Mouse (Mus musculus): ENCODE data around the gene Slc12a3.

Gene Slc12a3

DNA sequence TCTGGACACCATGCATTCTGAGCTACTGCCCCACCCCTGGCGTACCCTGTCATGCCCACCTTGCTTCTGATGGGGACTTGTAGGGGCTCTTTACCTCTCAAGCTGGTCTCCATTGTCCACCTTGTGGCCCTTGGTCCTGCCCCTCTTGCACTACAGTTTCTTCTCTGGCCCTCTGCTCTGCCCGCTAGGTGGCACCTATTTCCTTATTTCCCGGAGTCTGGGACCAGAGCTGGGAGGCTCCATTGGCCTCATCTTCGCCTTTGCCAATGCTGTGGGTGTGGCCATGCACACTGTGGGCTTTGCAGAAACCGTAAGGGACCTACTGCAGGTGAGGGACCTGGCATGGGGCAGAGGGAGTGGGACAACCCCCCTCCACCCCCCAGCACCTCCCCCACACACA, 4.3 kb downstream of the Slc12a3 start:
- DNase-seq (ENCODE audit: low read depth) = peak; percentile 69

DNA sequence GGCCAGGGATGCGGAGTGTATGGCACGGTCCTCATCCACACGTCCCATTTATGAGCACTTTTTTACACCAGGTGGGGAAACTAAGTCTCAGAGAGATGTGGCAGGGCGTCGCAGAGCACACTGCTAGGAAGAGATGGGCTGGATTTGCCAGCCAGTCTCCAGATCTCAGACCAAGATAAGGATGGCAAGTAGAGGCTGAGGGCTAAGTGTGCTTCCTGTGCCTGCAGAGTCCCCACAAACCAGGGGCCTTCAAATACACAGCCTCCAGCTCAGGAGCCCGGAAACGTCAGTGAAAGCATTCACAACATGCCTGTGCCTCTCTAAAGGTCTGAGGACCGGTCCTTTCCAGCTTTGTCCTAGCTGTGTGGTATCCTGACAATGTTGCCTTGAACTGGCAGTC, 8.6 kb downstream of the Slc12a3 start:
- no peak for DNase-seq (ENCODE audit: low read depth)

DNA sequence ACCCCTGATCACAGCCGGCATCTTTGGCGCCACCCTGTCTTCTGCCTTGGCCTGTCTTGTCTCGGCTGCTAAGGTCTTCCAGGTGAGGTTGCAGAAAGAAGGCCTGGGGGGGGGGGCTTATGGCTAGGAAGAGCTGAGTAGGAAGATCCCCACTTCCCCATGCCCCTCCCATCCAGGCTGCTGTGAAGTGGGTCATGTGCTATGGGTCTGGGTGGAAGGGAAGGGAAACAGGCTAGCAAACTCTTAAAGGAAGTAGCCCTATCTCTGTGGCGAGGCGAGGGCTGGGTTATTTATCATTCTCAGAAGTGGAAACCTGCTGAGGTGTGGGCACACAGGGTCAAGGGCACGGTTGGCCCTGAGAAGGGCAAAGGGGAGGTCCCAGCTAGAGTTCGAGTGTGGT, 11.8 kb downstream of the Slc12a3 start:
- no peak for DNase-seq (ENCODE audit: low read depth)

DNA sequence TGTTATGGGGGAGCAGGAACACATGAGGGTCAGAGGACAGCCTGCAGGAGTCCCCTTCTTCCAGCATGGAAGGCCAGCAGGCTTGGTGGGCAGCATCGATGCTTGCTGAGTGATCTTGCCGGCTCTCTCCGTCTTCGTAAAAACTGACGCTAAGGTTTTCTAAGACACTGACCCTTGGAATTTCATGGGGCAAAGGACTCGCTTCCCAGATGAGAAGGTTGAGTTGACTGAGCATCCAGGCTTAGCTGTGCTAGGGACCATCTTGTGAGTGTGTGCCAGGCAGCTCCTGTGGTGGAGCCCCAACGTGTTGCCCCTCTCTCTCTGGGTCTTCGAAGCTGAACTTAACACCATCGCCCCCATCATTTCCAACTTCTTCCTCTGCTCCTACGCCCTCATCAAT, 13.7 kb downstream of the Slc12a3 start:
- DNase-seq (ENCODE audit: low read depth) = no peak

DNA sequence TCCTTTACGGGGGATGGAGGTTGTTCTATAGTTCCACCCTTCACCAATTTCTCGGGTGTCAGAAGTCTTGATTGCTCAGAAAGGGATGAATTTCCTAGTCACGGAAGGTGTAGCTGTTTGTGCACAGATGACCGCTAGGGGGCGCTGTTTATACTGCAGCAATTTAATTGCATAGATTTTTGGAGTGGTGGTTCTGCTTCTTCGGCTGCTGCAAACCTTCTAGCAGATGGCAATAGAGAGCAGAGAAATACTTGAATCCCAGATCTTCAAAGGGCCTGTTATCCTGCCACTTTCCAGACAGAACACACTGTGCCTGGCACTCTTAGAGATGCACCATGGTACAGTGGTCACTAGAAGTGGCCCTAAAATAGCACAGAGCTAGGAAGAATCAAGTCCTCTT, 14.3 kb downstream of the Slc12a3 start:
- peak; percentile 85 for DNase-seq (ENCODE audit: low read depth)

DNA sequence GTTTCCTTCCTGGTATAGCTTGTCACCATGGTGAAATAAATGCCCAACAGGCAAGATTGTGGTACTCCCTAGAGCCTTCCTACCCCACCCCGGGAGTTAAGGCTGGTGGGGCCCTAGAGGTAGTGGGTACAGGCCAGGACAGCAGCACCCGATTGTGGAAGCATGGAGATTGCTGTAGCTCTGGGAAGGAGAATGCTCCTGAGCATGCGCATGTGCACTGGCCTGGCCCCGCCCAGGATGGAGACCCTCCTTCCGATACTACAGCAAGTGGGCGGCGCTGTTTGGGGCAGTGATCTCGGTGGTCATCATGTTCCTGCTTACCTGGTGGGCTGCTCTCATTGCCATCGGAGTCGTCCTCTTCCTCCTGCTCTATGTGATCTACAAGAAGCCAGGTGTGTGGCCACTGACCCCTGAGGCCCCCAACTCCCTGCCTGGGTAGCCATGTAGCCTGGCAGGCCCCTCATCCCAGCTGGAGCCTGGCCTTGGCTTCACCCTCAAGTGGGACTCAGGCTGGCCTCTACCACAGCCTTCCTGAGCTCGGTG, 14.8 kb downstream of the Slc12a3 start:
- no peak for DNase-seq (ENCODE audit: low read depth)

DNA sequence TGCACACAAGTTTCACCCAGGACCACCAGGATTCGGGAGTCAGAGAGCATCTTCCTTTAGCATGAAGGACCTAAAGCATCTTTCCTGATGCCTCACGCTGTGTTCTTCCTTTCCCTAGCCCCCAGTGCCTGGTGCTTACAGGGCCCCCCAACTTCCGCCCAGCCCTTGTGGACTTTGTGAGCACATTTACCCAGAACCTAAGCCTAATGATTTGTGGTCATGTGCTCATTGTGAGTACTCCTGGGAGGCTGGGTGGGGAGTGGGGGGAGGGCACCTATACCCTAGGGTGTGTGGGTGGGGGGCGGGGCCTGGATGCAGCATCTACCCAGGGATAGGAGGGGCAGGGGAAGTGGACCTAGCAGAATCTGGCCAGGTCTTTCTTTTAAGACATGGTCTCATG, 16.7 kb downstream of the Slc12a3 start:
- no peak for DNase-seq (ENCODE audit: low read depth)

DNA sequence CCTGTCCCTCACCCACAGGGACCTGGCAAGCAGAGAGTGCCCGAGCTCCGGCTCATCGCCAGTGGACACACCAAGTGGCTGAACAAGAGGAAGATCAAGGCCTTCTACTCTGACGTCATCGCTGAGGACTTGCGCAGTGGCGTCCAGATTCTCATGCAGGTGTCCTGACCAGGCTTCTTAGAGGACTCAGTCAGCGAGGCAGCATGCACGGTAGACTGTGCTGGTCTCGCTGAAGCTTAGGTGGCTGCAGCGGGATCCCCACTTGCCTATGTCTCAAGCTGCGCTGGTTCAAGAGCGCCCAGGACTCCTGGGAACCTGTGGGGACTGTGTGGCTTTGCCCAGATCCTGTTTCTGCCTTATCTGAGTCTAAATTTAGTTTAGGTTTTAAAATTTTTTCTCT, 17.3 kb downstream of the Slc12a3 start:
- DNase-seq (ENCODE audit: low read depth) = no peak

DNA sequence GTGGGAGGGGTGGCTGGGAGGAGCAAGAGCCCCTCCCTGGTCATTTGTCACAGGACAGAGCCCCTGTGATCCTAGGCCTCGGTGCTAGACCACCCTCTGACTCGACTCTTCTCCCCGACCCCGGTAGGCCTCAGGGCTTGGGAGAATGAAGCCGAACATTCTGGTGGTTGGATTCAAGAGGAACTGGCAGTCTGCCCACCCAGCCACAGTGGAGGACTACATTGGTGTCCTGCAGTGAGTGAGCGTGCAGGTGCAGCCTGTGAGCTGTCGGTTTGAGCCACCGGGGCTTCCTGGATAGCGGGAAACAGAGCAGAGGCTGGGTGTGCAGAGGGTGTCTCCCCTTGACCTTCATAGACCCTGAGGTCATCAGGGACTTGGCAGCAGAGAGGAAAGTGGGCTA, 19.4 kb downstream of the Slc12a3 start:
- peak; percentile 24 for DNase-seq (ENCODE audit: low read depth)

DNA sequence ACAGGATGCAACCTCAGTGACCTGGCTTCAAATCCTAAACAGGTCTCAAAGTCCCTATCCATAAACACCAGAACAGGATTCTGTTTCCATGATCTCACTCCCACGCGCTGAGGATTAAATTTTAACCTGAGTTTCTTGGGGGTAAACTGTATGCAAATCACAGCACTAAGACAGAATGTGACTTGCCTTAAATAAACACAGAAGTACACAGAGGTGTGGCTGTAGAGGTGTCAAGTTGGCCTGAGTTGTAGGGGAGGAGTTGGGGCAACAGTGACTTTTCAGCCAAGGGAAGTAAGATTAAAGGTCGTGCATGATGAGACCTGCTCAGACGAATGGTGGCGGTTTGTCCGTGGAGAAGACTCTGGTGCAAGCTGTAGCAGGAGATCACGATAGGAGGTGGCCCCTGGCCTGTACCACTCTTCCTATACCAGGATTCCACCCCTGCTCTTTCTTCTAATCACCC, 25.1 kb downstream of the Slc12a3 start:
- no peak for DNase-seq (ENCODE audit: low read depth)

DNA sequence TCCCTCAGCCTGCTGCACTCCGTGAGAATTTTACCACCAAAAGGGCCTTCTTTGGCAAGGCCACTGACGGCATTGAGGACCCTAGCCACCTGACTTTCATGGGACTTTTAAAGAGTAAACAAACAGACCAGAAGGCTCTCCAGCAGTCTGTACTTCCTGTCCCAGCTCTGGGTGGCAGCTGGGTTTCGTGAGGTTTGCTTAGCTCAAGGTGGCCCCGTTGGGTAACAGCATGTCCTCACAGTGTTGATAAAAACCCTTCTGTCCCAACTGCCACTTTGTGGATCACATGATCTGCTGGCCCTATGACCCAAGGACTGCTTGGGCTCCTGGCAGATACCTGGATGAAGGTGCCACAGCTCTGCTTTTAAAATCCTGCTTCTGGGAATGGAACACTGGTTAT, 25.6 kb downstream of the Slc12a3 start:
- no peak for DNase-seq (ENCODE audit: low read depth)

DNA sequence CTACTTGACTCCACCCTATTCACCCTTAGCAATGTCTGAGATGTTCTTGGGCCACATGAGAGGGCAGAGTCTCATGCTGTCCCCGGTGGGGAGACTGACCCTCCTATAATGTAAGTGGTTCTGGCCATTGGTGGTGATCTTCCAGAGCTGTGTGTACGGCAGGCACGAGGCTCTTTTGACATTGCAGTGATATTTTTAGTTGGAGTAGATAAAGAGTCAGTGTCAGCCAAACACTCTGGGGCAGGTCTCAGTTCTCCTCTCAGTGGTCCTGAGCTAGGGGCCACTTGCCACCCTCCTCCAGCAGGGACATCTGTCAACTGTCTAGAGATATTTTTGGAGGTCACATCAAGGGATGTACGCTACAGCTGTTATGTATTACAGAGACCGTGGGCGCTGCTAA, 28.2 kb downstream of the Slc12a3 start:
- DNase-seq (ENCODE audit: low read depth) = no peak

DNA sequence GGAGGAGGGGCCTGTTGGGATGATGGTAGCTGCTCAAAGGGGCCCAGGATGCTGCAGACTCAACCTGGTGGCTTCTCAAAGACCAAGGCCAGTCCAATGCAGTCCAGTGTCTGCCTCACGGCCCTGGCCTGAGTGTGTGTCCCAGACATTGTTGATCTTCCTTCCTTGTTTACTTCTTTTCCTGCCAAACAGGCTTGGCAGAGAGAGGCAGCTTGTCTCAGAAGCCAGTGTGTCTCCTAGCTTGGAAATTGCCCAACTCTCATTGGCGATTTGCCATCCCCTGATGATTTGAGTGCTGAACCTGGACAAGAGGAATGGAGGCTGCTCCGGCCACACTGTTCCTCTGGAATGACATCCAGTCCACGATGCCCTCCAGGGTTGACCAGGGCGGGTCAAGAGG, 29.5 kb downstream of the Slc12a3 start:
- peak; percentile 66 for DNase-seq (ENCODE audit: low read depth)

DNA sequence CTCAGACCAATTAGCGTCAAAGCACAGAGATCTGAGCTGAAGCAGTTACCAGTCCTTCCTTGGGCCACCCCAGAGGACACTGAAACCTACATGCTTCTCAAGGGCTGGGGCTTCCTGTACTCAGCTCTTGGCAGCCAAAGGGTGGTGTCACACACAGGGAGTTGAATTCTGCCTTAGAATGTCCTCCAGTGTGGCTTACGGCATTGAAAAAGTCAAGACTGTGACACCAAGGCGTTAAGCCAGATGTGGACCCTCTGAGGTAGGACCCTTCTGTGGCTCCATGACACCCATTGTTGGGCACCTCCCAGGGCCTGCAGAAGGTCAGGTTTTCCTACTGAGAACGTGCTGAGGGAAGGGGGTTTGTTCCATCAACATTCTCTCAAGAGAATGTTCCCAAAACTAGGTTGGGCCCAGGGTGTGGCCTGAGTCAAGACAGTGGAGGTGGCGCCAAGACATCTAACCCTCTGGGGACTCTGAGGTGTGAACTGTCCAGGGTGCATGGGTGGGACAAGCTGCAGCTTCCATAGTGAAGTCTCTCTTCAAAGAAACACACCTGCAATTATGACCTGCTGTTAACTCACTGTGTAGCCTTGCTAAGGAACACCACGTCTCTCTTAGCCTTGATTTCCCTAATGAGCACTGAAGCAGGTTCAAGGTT, 32.9 kb downstream of the Slc12a3 start:
- DNase-seq (ENCODE audit: low read depth) = no peak

DNA sequence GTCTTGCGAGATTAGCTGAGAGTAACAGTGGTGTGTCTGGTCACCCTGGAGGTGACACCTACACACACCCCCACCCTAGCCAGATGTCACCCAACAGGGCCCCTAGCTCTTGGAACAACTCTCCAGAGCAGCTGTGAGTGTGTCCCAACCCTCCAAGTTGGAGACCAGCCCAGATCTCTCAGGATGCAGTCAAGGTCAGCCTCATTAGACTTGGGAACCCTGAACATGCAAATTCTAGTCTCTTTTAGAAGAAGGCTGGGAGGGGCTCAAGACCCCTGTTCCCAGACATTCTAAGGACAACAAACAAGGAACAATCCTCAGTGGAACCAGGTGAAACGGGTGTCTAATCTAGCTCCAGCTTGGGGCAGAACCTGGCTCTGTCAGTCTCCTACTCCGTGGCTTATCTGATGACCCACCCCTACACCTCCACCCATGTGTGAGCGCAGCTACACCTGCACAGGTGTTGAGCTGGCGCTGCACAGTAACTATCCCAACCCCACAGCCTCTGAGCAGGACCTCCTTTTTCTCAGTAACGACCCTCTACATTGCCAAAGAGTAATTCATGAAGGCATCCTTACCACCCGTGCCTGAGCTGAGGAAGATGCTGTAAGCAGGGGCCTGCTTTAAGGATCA, 33.7 kb downstream of the Slc12a3 start:
- peak; percentile 9 for DNase-seq (ENCODE audit: low read depth)

DNA sequence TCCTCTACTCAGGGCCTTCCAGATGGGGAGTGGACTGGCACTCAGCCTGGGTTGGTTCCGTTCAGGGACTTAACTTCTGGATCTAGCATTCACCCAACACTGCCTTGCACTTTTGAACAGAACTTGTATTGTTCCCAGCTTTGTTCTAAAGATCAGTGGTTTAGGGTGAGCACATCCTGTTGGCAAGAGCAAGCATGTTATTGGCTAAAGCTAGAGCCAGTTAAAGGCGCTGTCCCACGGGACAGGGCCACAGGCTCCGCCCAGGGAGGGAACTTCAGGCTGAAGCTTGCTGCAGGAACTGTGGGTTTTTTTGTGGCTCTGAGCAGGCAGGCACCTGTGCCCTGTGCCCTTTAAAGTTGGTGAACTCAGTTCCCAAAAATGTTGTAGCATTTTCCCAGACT, 34.3 kb downstream of the Slc12a3 start:
- DNase-seq (ENCODE audit: low read depth) = peak; percentile 74

DNA sequence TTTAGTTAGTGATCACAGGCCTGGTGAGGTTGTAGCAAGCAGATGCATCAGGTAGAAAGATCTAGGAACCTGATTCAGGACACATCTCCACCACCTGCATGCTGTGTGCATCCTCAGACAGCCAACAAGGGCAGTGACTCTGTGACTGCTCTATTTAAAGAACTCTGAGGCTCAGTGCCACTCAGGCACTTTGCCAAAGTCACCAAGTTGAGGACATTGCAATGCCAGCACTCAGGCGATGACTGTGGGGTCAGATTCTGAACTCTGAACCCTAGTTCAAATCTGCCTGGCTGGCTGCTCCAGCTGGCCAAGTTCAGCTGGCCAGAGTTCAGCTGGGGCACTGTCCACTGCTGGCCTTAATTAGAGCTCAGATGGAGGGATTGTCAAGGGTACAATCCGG, 34.9 kb downstream of the Slc12a3 start:
- no peak for DNase-seq (ENCODE audit: low read depth)

DNA sequence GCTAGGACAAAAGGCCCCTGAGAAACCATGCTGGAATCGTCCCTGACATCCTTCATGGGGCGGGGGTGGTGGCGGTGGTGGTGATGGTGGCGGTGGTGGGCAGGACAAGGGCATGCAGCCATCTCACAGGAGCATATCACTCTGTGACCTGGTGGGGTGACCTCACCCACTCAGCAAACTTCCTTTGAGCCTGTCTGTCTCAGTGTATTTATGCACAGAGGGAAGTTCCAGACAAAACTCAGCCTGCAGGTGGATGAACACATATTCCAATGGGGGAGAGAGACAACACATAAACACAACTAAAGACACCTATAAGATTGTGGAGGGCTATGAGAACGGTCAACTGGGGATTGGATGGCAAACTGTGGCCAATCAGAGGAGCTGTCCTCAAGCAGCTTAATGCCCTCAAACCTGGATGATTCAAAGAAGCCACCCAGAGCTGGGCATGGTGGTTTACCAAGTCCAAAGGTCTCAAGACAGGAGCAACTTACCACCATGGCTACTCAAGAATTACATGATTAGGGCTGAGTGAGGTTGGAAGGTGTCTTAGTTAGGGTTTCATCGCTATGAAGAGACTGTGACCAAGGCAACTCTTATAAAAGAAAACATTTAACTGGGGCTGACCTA, 35.8 kb downstream of the Slc12a3 start:
- no peak for DNase-seq (ENCODE audit: low read depth)

DNA sequence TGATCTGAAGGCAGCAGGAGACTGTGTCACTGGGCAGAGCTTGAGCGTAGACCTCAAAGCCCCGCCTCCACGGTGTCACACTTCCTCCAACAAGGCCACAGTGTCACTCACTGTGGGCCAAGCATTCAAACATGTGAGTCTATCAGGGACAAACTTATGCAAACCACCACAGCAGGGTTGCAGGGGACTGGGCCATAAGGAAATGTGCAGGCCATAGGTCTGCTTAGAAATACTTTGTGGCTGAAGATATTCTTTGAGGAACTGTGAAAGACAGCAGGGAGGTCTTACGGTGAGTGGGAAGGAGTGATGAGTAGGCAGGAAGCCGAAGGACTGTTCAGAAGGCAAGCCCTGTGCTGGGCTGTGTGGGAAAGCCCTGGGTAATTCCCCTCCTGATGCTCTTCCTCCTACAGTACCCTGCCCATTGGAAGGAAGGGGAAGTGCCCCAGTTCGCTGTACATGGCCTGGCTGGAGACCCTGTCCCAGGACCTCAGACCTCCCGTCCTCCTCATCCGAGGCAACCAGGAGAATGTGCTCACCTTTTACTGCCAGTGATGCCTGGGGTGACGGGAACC, 36.5 kb downstream of the Slc12a3 start:
- DNase-seq (ENCODE audit: low read depth) = no peak

DNA sequence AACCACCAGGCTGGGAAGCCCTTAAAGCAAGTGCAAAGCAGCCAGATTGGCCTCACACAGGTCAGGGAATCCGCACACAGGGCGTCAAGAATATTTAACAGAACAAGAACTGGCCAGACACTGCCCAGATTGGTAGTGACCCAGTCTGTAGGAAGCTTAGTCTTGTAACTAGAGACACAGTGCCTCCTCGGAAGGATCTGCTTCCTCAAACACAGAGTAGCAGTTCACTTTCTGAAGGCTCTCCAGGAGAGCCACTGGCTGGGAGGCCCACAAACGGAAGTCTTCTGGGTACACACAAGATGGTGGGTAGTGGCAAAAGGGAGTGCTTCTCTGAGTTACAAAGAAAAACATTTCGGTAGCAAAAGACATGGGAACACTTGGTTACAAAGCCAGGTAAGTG, 41.8 kb downstream of the Slc12a3 start:
- no peak for DNase-seq (ENCODE audit: low read depth)

DNA sequence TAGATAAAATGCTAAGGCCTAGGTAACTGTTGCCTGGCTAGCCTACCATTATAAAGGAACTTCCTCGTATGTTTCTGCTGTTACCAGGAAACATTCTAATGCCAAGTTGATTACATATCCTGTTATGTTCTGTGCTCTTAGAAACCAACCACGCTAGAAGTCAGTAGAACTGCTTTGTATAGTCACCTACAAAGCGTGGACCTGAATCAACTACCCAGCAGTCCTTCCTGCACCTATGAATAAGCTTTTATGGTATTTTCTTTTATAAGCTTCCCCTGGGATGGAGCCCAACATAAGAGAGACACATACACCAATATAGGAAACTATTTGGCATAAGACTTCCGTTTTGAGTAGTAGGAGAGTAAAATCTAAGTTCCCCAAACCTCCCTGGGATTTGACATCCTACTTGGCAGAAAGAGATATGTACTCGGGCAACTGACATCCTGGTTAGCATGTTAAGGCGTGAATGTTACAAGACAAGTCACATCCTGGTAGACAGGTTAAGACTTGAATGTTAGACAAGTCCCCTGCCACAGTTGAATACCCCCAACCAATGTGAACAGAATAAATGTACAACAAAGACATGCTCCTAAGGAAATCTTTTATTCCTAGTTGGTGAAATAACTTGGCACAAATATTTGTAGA, 44.1 kb downstream of the Slc12a3 start:
- DNase-seq (ENCODE audit: low read depth) = no peak

DNA sequence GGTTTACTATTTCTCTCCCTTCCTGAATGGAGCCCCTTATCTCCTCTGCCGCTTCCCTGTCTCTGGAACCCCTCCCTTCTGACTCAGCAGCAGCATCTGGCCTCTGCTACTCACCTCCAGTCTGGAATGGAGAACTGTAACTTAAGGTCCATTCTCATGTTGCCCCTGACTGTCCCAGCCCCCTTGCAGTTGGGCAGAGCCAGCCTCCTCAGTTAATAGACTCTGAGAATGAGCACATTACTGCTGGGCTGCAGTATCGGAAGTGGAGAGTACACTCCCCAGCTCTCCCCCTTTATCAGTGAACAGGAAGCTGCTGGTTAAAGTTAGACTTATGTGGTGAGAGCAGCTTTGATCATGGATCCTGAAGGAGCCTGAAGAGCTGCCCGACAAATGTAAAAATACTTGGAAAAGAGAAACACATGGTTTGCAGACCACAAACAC, 46.6 kb downstream of the Slc12a3 start:
- no peak for DNase-seq (ENCODE audit: low read depth)

Measured in NIH3T3 (cell line).